Mouse (Mus musculus): ENCODE measurements around the gene Creb5. TPM values are rescaled to one million over a fixed set of nuclear protein-coding genes. Genes with fewer than 3 reads are reported as not detected.
A peak's percentile ranks its signal among the peaks of the same experiment; 100 is the strongest.

The Creb5 gene
- polyA plus RNA-seq, 1 experiment from 2014 or later, result 2.8 TPM

DNA sequence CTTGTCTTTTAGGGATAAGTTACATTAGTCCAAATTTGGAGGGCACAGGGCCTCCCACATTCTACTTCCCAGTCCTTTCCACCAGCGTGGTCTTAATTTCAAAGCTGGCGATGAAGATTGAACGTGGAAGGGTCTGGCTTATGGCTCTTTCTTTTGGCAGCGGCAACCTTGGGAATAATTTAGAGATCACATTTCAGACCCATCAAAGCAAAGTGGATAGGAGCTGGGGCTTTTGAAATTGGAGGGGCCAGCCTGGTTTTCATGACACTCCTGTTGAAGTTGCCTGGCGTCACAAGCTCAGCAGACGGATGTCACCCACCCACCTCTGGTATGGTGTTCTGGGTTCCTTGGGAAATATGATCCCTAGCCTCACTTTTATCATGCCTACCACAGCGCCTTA lies 185.7 kb downstream of the Creb5 start:
- Histone ChIP-seq H3K4me1 (replicated peaks; ENCODE audit: control insufficient read depth, insufficient read depth, low read length) (no peaks in the 10 kb centered on the region), H3K27me3 (replicated peaks; ENCODE audit: control insufficient read depth, insufficient read depth, low read length) (no peaks in the 10 kb centered on the region), H3K27ac (ENCODE audit: low read depth, low read length) (no peak overlapping the region), H3K9ac (ENCODE audit: low read depth, low read length) (no peak overlapping the region), H3K4me3 (ENCODE audit: low read depth, low read length) (no peak overlapping the region), H3K9me3 (ENCODE audit: control insufficient read depth) (no peaks in the 10 kb centered on the region), H3K36me3 (ENCODE audit: control insufficient read depth, insufficient read depth) (no peaks in the 10 kb centered on the region), H3K4me2 (replicated peaks; ENCODE audit: low read depth) (no peak overlapping the region)
- TF ChIP-seq CTCF (IDR thresholded peaks at IDR 0.05; ENCODE audit: low read depth), result no peak
- ATAC-seq, result no peak
- WGBS, result 88% methylated on average over 7 of the region's 7 CpGs

DNA sequence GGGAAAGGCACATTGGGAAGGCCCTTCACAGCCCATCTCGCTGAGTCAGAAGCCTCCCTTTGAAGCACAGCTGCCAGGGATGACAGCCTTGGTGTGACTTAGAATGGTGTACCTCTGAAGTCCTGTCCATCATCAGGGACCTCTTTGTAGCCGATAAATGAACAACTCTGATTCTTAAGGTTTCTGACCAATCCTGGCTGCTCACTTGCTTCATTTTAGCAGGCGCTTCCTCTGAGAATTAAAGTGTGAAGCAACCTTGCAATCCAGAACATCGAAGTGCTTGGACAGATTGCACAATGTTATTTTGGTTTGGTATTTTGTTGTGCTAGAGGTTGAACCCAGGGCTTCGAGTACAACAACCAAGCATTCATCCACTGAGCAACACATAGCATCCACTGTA lies 190.4 kb downstream of the Creb5 start:
- no peaks in the 10 kb centered on the region for H3K27me3 ChIP-seq (replicated peaks; ENCODE audit: control insufficient read depth, insufficient read depth, low read length)
- H3K4me1 ChIP-seq (replicated peaks; ENCODE audit: control insufficient read depth, insufficient read depth, low read length), result no peaks in the 10 kb centered on the region
- ATAC-seq, result no peak
- WGBS, result 92% methylated on average over 5 of the region's 5 CpGs
- H3K36me3 ChIP-seq (ENCODE audit: control insufficient read depth, insufficient read depth), result no peaks in the 10 kb centered on the region
- TF ChIP-seq CTCF (IDR thresholded peaks at IDR 0.05; ENCODE audit: low read depth), result no peak
- no peaks in the 10 kb centered on the region for H3K9me3 ChIP-seq (ENCODE audit: control insufficient read depth)
- no peak overlapping the region for H3K9ac ChIP-seq (ENCODE audit: low read depth, low read length)
- no peak overlapping the region for H3K4me3 ChIP-seq (ENCODE audit: low read depth, low read length)
- H3K4me2 ChIP-seq (replicated peaks; ENCODE audit: low read depth), result no peak overlapping the region
- no peak overlapping the region for H3K27ac ChIP-seq (ENCODE audit: low read depth, low read length)

DNA sequence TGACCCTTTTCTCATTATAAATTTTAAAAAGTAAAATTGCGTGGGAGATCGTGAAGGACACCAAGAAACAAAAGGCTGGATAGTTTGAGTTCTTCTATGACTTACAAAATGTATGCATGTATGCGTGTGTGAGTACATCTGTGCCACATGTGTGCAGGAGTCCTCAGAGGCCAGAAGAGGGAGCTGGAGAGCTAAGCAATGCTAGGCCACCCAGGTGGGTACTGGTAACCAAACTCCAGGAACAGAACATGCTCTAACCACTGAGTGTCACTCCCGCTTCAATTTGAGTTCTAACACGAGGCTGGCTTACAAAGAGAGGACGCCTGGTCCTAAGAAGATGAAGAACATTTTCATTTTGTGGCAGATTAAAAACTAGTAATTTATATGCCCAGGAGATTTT lies 203.8 kb downstream of the Creb5 start:
- no peak overlapping the region for H3K4me3 ChIP-seq (ENCODE audit: low read depth, low read length)
- no peak overlapping the region for H3K27ac ChIP-seq (ENCODE audit: low read depth, low read length)
- no peaks in the 10 kb centered on the region for H3K4me1 ChIP-seq (replicated peaks; ENCODE audit: control insufficient read depth, insufficient read depth, low read length)
- 97% methylated on average over 6 of the region's 6 CpGs for WGBS
- H3K27me3 ChIP-seq (replicated peaks; ENCODE audit: control insufficient read depth, insufficient read depth, low read length), result no peaks in the 10 kb centered on the region
- ATAC-seq, result no peak
- no peak overlapping the region for H3K4me2 ChIP-seq (replicated peaks; ENCODE audit: low read depth)
- H3K36me3 ChIP-seq (ENCODE audit: control insufficient read depth, insufficient read depth), result no peaks in the 10 kb centered on the region
- H3K9me3 ChIP-seq (ENCODE audit: control insufficient read depth), result no peaks in the 10 kb centered on the region
- no peak overlapping the region for H3K9ac ChIP-seq (ENCODE audit: low read depth, low read length)
- peak; percentile 55 for TF ChIP-seq CTCF (IDR thresholded peaks at IDR 0.05; ENCODE audit: low read depth)

DNA sequence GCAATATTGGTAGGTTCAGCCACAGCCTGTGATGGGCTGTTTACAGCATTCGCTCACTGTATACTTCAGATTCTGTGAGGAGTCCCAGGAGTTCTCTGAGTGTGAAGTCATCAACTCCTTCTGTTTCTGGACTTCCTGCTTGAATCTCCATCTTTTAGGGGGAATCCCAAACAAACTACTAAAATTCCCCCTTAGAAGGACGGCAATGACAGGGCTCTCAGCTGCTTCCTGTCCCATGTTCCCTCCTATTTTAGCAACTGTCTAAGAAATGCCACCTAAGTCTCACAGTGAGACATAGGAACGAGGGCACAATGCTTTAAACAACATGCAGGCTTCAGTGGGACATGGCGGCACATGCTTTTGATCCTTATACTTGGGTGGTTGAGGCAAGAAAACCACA lies 204.3 kb downstream of the Creb5 start:
- Histone ChIP-seq H3K4me2 (replicated peaks; ENCODE audit: low read depth) (no peak overlapping the region), H3K27ac (ENCODE audit: low read depth, low read length) (no peak overlapping the region), H3K9me3 (ENCODE audit: control insufficient read depth) (no peaks in the 10 kb centered on the region), H3K27me3 (replicated peaks; ENCODE audit: control insufficient read depth, insufficient read depth, low read length) (no peaks in the 10 kb centered on the region), H3K36me3 (ENCODE audit: control insufficient read depth, insufficient read depth) (no peaks in the 10 kb centered on the region), H3K9ac (ENCODE audit: low read depth, low read length) (no peak overlapping the region), H3K4me1 (replicated peaks; ENCODE audit: control insufficient read depth, insufficient read depth, low read length) (no peaks in the 10 kb centered on the region), H3K4me3 (ENCODE audit: low read depth, low read length) (no peak overlapping the region)
- ATAC-seq, result no peak
- WGBS, result 86% methylated on average over 4 of the region's 4 CpGs
- TF ChIP-seq CTCF (IDR thresholded peaks at IDR 0.05; ENCODE audit: low read depth), result no peak

DNA sequence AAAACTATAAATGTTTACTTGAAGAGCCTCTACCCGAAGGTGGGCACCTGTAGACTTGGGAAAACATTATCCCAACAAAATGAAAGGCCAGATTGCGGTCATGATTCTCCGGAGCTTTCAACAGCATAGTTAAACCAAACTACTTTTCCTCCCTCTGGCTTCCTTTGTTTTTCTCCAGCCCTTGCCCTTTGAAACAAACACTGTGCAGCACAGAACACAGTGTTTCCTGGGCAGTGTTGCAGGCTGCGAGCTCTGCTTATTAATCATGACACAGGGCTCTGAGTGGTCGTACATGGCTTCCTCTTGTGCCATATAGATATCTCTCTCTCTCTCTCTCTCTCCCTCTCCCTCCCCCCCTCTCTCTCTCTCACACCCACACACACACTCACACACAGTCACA lies 206.8 kb downstream of the Creb5 start:
- TF ChIP-seq CTCF (IDR thresholded peaks at IDR 0.05; ENCODE audit: low read depth), result no peak
- H3K27ac ChIP-seq (ENCODE audit: low read depth, low read length), result no peak overlapping the region
- no peak overlapping the region for H3K4me3 ChIP-seq (ENCODE audit: low read depth, low read length)
- no peak for ATAC-seq
- no peaks in the 10 kb centered on the region for H3K4me1 ChIP-seq (replicated peaks; ENCODE audit: control insufficient read depth, insufficient read depth, low read length)
- no peak overlapping the region for H3K4me2 ChIP-seq (replicated peaks; ENCODE audit: low read depth)
- H3K36me3 ChIP-seq (ENCODE audit: control insufficient read depth, insufficient read depth), result no peaks in the 10 kb centered on the region
- 44% methylated on average over 5 of the region's 5 CpGs for WGBS
- H3K9ac ChIP-seq (ENCODE audit: low read depth, low read length), result no peak overlapping the region
- H3K9me3 ChIP-seq (ENCODE audit: control insufficient read depth), result no peaks in the 10 kb centered on the region
- no peaks in the 10 kb centered on the region for H3K27me3 ChIP-seq (replicated peaks; ENCODE audit: control insufficient read depth, insufficient read depth, low read length)

DNA sequence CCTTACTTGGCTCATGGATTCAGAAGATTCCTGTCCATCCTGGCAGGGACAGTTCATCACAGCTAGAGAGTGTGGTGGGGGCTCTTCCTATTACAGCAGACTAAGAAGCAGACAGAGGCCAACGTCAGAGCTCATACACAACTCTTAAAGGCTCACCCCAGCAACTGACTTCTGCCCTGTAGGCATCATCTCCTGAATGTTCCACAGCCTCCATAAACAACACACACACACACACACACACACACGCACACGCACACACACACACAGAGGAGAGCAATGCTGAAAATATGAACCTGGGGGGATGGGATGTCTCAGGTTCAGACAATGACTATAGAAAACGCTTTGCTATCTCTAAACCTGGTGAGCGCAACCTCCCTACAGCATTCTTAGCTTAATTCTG lies 208.6 kb downstream of the Creb5 start:
- Histone ChIP-seq H3K9ac (ENCODE audit: low read depth, low read length) (no peak overlapping the region), H3K27ac (ENCODE audit: low read depth, low read length) (no peak overlapping the region), H3K4me3 (ENCODE audit: low read depth, low read length) (no peak overlapping the region), H3K4me1 (replicated peaks; ENCODE audit: control insufficient read depth, insufficient read depth, low read length) (no peaks in the 10 kb centered on the region), H3K9me3 (ENCODE audit: control insufficient read depth) (no peaks in the 10 kb centered on the region), H3K4me2 (replicated peaks; ENCODE audit: low read depth) (no peak overlapping the region), H3K36me3 (ENCODE audit: control insufficient read depth, insufficient read depth) (no peaks in the 10 kb centered on the region), H3K27me3 (replicated peaks; ENCODE audit: control insufficient read depth, insufficient read depth, low read length) (no peaks in the 10 kb centered on the region)
- 81% methylated on average over 5 of the region's 5 CpGs for WGBS
- ATAC-seq, result no peak
- no peak for TF ChIP-seq CTCF (IDR thresholded peaks at IDR 0.05; ENCODE audit: low read depth)

DNA sequence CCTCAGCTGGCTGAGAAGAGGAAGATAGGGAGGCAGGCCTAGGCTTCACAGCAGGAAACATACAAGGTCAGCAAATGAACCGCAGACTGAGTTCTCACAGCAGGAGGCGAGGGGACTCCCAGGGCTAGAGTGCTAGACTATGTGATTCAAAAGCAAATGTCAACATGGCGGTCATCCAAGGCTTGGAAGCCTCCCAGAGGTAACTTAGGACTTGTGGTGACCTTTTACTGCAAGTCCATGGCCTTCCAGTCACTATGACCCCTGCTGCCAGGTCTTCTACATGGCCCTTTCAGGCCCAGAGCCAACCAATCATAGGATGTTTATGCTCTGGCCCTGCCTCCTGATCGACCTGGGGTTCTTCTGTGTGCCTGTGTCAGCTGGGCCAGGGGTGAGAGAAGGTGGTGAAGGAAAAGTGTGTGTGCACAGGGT lies 209.3 kb downstream of the Creb5 start:
- no peak overlapping the region for H3K9ac ChIP-seq (ENCODE audit: low read depth, low read length)
- H3K27me3 ChIP-seq (replicated peaks; ENCODE audit: control insufficient read depth, insufficient read depth, low read length), result no peaks in the 10 kb centered on the region
- no peak for ATAC-seq
- H3K27ac ChIP-seq (ENCODE audit: low read depth, low read length), result no peak overlapping the region
- H3K36me3 ChIP-seq (ENCODE audit: control insufficient read depth, insufficient read depth), result no peaks in the 10 kb centered on the region
- H3K4me1 ChIP-seq (replicated peaks; ENCODE audit: control insufficient read depth, insufficient read depth, low read length), result no peaks in the 10 kb centered on the region
- no peak overlapping the region for H3K4me3 ChIP-seq (ENCODE audit: low read depth, low read length)
- H3K9me3 ChIP-seq (ENCODE audit: control insufficient read depth), result no peaks in the 10 kb centered on the region
- 57% methylated on average over 4 of the region's 4 CpGs for WGBS
- H3K4me2 ChIP-seq (replicated peaks; ENCODE audit: low read depth), result no peak overlapping the region
- no peak for TF ChIP-seq CTCF (IDR thresholded peaks at IDR 0.05; ENCODE audit: low read depth)

Data from intestine, postnatal 0 days (tissue).